Mouse (Mus musculus) gastrocnemius, postnatal 36 days (tissue): ENCODE measurements around the gene Ccdc85a. TPM values are rescaled to one million over a fixed set of nuclear protein-coding genes. Genes with fewer than 3 reads are reported as not detected.

Experiments used
- DNase-seq, 2 experiments: peaks; one replicate each; pipeline ENCODE4 v3.0.0; 2022
- intact Hi-C: fragments of 180-260 bp; cut with DNase I; formaldehyde crosslinking; loops from one replicate; pipeline ENCODE4 v1.15.1; 2025
- long read RNA-seq, 2 experiments: library from polyadenylated mRNA; stranded (forward); transcript quantifications; one replicate each; pipeline ENCODE4 v2.0.0; 2021
- total RNA-seq, 2 experiments: library from RNA; stranded (reverse); gene quantifications; 2 replicates each; pipeline ENCODE4 v1.2.3; 2021

Gene Ccdc85a
- 1 to 10 TPM; 5.8 to 6.5 TPM for total RNA-seq
- long read RNA-seq, experiment 1, full-length matches to known transcripts: 1 of 3 reads
- long read RNA-seq, experiment 1, partial matches to known transcripts: 0 of 3 reads
- long read RNA-seq, experiment 1, other reads (novel, unspliced or antisense): 2 of 3 reads
- long read RNA-seq, experiment 2, full-length matches to known transcripts: 7 of 9 reads
- long read RNA-seq, experiment 2, partial matches to known transcripts: 0 of 9 reads
- long read RNA-seq, experiment 2, other reads (novel, unspliced or antisense): 2 of 9 reads

- DNase-seq: peak; percentile 58 to 61
- intact Hi-C loops: no loop called here
These were observed at the start of gene Ccdc85a for GRCm38 (mm10) chr11:28583911-28584434. Ccdc85a (minus strand) TSS chr11:28584324.

DNA sequence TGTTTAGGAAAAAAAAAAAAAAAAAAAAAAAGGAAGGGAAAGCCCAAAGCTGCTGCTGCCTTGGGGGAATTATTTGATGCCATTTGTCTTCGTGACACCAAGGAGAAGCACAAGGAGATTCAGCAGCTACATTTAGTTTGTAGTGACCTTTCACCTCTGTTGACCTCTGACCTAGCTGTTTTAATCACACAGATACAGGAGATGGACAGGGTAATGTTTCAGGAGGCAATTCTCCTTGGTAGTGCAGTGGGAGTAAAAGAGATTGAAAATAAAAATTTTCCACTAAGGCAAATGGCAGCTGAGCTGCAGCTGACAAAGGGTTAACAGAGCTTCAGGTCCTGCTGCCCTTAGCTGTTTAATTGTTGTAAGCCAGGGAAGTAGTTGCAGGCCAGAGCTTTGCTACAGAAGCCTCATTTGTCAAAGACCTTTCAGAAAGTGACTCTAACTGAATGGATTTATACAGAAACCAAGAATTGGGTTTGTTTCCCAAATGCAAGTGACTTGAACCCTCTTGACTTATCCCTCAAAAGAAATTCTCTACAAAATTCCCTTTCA is 49.5 kb upstream of the Ccdc85a start:
- intact Hi-C loops: no loop called here
- DNase-seq: no peak

DNA sequence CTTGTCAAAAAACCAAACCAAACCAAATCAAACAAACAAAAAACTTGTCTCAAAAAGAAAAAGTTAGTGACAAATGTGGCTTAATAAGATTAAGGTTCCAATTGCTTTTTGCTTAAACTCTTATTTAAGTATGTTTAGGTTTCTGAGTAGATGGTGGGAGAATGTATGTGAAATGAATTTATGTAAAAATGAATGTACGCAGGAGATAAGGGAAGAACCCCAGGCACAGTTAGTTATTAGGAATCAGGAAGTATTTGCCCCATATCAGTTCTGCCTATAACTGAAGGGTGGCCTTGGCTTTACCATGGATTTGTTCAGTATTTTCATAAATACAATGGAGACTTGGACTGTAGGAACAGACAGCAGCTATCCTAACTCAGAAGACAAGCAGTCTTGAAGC is 49.0 kb upstream of the Ccdc85a start:
- DNase-seq: no peak
- intact Hi-C loops: no loop called here

DNA sequence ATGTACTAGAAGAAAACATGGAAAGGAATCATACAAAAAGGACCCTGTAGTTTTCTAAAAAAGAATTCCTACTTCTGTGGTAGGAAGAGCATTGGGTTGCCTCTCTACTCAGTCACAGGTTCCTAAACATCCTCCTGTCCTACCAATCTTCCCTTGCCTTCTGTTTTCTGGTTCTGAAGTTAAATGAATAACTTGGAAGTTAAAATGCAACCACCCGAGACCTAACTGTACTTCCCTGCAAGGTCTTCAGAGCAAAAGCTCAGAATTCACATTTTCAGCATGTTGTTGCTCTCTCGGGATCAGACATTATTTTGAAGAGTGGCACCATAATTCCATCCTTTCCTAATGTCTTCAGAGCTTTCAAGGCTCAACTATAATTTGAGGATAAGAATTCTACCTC is 46.6 kb upstream of the Ccdc85a start:
- intact Hi-C loops: no loop called here
- no peak for DNase-seq

- DNase-seq: no peak
- intact Hi-C loops: no loop called here
These were observed 26.8 kb upstream of the Ccdc85a start for GRCm38 (mm10) chr11:28610781-28611491.

GRCm38 (mm10) chr11:28583138-28583910 is 800 bp downstream of the Ccdc85a start:
- peak; percentile 4 to 13 for DNase-seq
- intact Hi-C loops: no loop called here

DNA sequence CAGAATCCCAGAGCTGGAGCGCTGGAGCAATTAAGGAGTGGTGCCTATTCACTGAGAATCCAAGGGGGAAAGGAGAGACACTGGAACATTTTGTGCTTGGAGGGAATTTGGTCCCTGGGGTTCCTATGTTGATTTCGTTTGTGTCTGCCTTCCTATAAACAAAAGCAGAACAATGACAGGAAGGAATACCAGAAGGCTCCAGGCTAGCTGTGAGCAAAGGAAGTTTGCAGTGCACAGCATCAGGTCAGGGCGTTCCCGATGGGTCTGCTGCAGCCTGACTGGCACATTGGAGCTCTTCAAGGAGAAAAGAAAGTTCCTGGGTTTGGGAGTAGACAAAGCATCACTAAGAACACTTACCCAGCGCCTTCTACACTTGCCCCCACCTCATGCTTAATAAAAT is 1.9 kb downstream of the Ccdc85a start:
- peak in 1 of 2 experiments; percentile 21 for DNase-seq
- intact Hi-C loops: no loop called here

- no peak for DNase-seq
- intact Hi-C loops: no loop called here
These were observed 11.7 kb downstream of the Ccdc85a start for GRCm38 (mm10) chr11:28572423-28572822.

DNA sequence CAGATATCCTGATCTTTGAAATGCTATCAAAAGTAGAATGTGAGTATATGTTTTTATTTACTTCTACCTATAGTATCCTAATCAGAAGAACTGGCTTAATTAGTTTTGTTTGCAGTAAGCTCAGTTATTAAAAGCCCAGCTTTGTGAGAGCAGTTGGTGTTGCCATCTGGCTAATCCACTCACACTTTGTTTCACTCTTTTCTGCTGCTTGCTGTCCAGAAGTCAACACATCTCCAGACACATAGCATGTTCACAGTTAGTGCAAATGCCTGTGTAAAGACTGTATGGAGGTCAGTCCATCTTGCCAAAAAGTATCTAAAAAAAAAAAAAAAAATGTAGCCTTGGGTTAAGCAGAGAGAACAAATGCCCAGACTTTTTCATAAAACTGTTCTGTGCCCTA is 27.7 kb downstream of the Ccdc85a start:
- no peak for DNase-seq
- intact Hi-C loops: no loop called here

GRCm38 (mm10) chr11:28543429-28543828 is 40.7 kb downstream of the Ccdc85a start:
- intact Hi-C loops: no loop called here
- no peak for DNase-seq

DNA sequence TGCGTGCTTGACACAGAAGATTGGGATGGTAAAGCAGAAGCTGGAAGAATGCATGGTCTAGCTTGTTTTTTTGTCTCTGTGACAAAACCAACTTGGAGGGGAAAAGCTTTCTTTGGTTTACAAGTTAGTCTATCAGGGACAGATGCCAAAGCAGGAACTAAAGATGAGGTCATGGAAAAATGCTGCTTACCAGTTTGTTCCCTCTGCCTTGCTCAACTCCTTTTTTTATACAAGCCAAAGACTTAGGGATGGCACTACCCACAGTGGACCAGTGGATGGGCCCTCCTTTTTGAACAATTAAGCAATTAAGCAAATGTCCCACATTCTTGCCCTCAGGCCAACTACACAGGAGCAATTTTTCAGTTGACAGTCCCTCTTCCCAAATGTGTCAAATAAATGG is 42.8 kb downstream of the Ccdc85a start:
- intact Hi-C loops: no loop called here

DNA sequence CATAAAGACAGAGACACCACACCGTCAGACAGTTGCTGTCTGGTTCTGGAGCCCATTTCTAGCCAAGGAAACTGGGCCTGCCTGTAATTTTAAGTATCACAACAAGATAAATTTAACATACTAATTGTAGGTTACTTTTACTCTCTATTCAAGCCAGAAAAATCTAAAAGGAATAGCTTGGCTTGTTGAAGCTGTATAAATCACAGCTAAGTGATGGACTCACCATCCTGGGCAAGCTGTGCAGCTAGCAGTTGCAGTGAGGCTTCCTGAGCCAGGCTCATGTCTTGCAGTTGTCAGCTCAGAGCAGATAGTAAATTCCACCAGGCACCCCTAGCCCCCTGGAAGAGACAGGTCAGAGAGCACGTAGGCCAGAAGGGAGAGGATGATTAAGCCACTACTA is 50.8 kb downstream of the Ccdc85a start:
- intact Hi-C loops: no loop called here
- no peak for DNase-seq

More for the DNA sequence above, 42.8 kb downstream of the Ccdc85a start:
- DNase-seq: no peak

- no peak for DNase-seq
- intact Hi-C loops: no loop called here
These were observed 82.9 kb downstream of the Ccdc85a start for GRCm38 (mm10) chr11:28501190-28501589.

DNA sequence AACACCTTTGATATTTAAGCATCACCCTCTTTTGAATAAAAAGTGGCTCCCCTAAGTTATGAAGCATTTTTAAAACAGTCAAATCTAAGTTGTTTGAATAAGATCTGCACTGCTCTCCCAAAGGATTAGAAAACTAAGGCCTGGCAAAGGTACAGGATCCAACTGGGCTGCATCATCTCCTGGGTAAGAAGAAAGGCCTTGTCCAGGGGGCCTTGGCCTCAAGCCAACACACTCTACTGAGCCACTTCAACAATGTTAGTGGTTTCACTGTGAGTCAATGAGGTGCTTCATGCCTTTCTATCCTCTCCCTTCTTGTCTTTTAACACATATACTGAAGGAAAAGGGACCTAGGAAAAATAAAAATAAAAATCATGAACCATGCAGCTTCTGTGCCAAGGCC is 87.1 kb downstream of the Ccdc85a start:
- intact Hi-C loops: no loop called here
- no peak for DNase-seq

GRCm38 (mm10) chr11:28493362-28493761 is 90.8 kb downstream of the Ccdc85a start:
- intact Hi-C loops: no loop called here
- no peak for DNase-seq

GRCm38 (mm10) chr11:28491330-28491729 is 92.8 kb downstream of the Ccdc85a start:
- intact Hi-C loops: no loop called here
- DNase-seq: no peak

DNA sequence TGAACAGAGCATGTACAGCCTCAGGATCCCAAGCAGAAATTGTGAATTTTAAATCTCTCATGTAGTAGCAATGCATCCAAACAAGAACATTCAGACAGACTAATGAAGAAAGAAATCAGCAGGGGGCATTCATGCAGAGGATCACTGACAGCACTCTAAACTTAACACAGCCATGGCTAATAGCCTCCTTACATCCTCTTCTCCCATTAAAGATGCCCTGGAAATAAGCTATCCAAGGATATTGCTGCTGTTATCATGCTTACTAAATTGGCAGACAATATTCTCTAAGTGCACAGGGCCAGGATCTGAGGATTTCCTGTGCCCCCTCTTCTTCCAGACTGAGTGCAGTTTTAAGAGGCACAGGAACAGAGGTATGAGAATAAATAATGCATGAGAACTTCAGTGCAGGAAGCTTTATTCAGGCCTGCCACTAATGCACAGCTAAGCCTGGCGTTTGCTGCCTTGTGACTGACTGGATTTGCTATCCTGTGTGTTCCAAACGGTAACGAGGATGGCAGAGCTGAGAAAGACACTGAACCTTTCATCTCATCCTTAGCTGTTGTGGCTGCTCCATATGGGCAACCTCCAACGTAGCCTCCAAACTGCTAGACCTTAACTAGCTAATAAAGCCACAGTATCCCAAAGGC is 99.9 kb downstream of the Ccdc85a start:
- intact Hi-C loops: no loop called here
- no peak for DNase-seq

- intact Hi-C loops: no loop called here
- DNase-seq: no peak
These were observed 107.0 kb downstream of the Ccdc85a start for GRCm38 (mm10) chr11:28477088-28477487.

DNA sequence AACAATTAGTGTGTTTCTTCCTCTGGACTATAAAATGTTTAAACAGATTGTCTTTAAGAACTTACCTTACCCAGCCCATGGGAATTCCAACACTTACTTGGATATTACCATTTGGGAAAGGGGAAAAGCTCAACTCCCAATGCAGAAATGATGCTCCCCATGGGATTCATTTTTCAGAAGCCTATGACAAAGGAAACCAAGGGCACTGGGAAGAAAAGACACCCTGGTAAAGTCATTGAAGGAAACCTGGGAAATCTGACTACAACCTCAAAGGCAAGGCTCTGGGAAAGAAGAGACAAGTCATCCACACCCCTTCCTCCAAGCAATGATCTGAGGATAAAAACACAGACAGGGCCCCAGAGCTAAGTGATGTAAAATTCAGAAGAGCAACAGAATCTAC is 118.4 kb downstream of the Ccdc85a start:
- DNase-seq: no peak
- intact Hi-C loops: no loop called here

DNA sequence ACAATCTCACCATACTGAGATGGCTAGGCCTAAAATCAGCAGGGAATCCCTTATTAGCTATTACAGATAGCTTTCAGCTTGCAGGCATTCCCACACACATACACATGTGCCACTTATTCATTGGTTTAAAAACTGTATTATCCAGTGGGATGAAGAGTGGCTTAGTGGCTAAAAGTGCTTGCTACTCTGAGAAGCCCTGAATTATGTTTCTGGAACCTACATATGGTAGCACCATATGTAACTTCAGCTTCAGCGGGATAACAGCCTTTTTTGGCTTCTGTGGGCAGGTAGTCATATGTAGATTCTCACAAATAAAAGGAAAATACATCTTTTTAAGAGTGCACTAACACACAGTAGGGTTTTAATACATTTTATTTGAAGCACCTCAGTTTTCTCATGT is 119.2 kb downstream of the Ccdc85a start:
- no peak for DNase-seq
- intact Hi-C loops: no loop called here
